Mouse (Mus musculus) layer of hippocampus, adult 18-20 months (tissue): ENCODE data around the gene Chrna4. TPM values are rescaled to one million over a fixed set of nuclear protein-coding genes. Genes with fewer than 3 reads are reported as not detected.

Source experiments
- DNase-seq, 2 experiments: peaks; one replicate each; pipeline ENCODE4 v3.0.0; 2022; ENCODE audit warnings: low spot score in 2 of 2
- total RNA-seq, 2 experiments: library from RNA; stranded (reverse); gene quantifications; 2 replicates each; pipeline ENCODE4 v1.2.3; 2021

Gene Chrna4
- total RNA-seq, 2 experiments from 2014 or later, result 15.7 to 19.6 TPM

DNA sequence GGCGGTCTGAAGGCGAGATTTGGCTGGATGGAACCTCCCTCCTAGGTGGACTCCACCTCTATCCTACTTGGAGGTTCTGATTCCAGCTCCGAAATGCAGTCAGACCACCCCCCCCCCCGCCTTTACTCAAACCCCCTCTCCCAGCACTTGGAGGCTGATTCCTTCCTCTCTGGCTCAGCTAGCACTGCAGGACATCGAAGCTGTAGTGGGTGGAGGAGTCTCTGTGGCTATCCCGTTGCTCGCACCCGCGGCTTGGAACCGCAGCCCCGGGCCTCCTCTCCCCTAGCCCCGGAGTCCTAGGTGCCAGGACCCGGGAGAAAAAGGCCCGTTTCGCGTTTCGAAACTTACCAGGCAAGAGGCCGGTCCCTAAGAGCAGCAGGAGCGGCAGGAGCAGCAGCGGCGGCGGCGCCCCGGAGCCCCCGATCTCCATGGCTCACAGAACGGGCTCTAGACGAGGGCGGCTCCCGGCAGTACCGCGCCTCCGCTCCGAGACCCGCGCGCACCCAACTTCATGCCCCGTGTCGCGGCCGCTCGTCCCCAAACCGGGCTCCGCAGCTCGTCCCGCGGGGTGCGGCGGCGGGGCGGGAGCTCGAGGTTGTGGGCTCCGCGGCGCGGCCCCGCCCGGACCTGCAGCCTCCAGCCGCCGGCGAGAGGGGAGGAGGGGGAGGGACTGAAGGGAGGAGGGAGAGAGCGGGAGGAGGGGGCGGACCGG lies 4.5 kb downstream of the Chrna4 start:
- DNase-seq, result no peak

GRCm38 (mm10) chr2:181036561-181036960 lies 6.8 kb downstream of the Chrna4 start:
- no peak for DNase-seq

GRCm38 (mm10) chr2:181035186-181035585 lies 8.2 kb downstream of the Chrna4 start:
- DNase-seq, result no peak

- DNase-seq, result no peak
These were observed 10.0 kb downstream of the Chrna4 start for GRCm38 (mm10) chr2:181033310-181033709.

DNA sequence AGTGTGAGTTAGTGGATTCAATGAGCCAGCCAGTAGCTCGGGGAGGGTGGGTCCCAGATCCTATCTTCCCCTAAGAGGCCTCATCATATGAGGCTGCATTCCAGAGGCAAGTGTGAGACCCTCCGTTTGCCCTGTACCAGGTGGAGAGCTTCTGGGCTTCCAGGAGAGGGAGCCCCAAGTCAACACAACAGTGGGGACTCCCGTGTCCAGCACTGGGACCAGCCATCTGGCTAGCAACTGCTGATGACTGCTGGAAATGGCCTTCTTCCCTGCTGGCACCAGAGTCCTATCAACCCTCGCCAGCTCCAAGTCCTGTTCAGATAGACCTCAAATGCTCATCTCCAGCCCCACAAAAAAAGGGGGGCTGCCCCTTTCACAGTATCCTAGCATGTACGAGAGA lies 10.9 kb downstream of the Chrna4 start:
- no peak for DNase-seq

DNA sequence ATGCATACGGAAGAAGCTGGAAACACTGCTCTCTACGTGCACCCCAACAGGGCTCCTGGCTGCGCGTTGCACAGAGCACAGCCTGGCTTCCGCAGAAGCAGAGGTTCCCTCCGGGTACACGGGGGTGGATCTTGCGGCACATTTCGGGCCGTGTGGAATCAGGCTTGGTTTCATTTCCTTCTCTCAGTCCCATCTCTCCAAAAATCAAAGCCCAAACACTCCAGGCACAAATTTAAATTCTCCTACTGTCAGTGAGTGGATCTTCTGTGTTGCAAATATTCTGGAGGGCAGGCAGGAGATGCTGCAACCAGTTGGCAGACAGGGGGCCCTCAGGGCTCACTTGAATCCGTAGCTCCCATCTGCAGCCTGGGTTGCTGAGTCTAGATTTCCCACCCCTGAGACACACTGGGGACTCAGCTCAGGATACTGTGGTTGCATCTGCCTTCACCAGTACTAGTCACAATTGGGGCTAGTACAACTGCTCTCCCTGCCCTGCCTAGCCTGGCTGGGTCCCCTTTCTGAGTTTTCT lies 11.9 kb downstream of the Chrna4 start:
- peak; percentile 28 to 54 for DNase-seq

GRCm38 (mm10) chr2:181008339-181008738 lies 35.0 kb downstream of the Chrna4 start:
- no peak for DNase-seq

GRCm38 (mm10) chr2:181007054-181007453 lies 36.3 kb downstream of the Chrna4 start:
- DNase-seq, result no peak

- DNase-seq, result peak in 1 of 2 experiments; percentile 59
These were observed 46.4 kb downstream of the Chrna4 start for GRCm38 (mm10) chr2:180996905-180997304.

GRCm38 (mm10) chr2:180996436-180996835 lies 46.9 kb downstream of the Chrna4 start:
- peak; percentile 39 to 77 for DNase-seq

- DNase-seq, result no peak
These were observed 47.9 kb downstream of the Chrna4 start for GRCm38 (mm10) chr2:180995457-180995856.

GRCm38 (mm10) chr2:180994360-180994759 lies 49.0 kb downstream of the Chrna4 start:
- no peak for DNase-seq

DNA sequence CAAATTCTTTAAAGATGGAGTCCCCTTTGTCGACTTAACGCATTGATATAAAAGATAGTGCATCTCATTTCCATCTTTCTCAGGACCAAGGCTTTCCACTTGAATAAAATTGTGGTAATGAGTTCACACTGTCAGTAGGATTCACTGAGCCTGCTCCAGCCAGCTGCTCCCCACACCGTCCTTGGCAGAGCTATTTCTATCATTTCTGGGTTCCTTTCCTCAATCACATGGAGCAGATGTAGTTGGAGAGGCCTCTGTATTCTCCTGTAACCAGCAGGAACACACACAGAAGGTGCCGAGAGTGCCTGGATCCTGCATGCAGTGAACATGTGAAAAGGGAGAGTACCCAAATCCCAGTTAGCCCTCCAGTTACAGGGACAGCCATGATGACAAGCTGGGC lies 53.0 kb downstream of the Chrna4 start:
- DNase-seq, result no peak

DNA sequence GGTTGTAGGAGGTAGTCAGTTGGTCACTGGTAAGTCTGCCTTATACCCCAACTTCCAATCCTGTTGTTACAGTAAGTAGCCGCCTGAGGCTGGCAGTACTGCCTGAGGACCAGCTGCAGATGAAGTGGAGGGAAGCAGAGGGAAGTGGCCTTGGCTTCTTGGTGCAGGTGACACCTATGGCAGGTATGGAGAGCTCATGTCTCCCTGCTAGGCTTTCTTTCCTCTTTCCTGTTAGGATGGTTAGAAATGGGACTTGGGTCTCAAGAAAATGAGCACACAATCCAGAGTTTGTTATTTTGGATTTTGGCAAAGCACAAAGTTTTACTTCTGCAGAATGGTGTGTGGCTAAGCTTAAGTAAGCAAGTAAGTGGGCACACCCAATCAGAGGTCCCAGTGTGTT lies 54.4 kb downstream of the Chrna4 start:
- no peak for DNase-seq

DNA sequence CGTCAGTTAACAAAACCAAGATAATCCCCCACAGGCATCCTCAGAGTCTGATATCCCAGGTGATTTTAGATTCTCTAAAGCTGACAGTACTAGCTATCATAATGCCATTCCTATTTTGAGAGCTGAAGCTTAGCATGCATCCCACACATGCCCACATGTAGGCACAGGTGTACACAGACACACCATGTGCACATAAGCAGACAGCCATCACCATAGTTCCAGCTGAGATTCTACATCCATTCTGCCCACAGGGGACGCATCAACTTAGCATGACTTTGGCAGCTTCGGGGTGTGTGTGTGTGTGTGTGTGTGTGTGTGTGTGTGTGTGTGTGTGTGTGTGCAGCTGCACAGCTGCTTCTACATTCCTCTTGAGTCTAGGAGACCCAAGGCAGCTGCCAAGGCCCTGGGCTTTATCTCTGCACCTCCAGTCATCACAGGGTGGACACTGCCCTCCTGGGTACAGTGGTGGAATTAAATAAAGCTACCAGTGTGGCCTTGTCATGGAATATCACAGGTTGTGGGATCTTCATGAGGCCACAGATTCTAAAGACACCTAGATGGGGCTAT lies 54.9 kb downstream of the Chrna4 start:
- DNase-seq, result no peak

GRCm38 (mm10) chr2:180987432-180988030 lies 55.8 kb downstream of the Chrna4 start:
- no peak for DNase-seq

GRCm38 (mm10) chr2:180987001-180987400 lies 56.3 kb downstream of the Chrna4 start:
- no peak for DNase-seq

- no peak for DNase-seq
These were observed 56.9 kb downstream of the Chrna4 start, which contains the start of gene Col20a1 for GRCm38 (mm10) chr2:180986449-180986848. Gene Col20a1, plus strand, starts transcription at chr2:180986535.

DNA sequence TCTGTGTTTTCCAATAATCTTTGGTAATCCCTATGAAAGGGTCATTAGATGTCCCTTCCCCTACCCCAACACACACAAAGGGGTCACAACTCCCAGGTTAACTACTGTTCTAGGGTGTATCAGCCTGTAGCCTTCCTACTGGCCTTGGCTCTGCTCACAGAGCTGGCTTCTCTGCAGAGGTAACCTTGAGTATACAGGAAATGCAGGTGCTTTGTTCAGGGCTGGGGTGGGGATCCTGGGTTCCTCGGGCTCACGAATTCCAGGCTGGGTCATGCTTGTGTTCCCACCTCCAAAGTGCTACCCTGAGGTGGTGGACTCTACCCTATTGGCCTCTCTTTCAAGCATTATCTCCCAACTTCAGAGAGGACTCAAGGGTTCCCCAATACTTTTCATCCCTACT lies 57.7 kb downstream of the Chrna4 start:
- DNase-seq, result no peak

DNA sequence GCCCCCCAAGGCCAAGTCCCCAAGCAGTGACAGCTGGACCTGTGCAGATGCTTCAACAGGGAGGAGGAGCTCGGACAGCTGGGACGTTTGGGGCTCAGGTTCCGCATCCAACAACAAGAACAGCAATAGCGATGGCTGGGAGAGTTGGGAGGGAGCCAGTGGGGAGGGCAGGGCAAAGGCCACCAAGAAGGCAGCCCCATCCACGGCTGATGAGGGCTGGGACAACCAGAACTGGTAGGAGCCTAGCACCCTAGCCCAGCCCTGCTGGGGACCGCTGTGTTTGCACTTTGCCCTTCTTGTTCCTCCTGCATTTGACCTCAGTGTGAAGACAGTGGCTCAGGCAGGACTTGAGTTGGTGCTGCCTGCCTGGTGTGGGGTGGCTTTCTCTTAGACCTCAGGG lies 62.2 kb downstream of the Chrna4 start:
- DNase-seq, result no peak
